Mouse (Mus musculus): ENCODE data around the gene Pax1.

DNA sequence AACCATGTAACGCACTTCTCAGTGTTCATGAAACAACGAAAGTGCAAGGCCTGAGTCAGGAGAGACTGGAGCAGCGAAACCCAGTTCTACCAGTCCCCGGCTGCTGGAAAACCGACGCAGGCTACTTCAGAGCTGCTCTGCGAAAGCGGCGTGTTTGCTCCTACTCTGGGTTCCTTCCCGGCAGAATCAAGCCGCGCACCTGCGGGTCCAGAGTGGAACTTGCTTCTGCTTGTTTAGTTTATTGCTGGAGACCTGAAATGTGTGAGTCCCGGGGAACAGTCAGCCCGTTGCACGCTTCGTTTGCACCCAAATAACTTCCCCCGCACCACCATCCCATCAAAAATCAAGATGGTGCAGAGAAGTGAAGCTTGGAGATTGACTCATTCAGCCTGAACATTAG, at the start of gene Pax1:
- TF ChIP-seq CTCF (IDR thresholded peaks at IDR 0.05) (no peak), EP300 (IDR thresholded peaks at IDR 0.05) (no peak)

Data from lung, postnatal 0 days (tissue).